In the genomic region with DNA sequence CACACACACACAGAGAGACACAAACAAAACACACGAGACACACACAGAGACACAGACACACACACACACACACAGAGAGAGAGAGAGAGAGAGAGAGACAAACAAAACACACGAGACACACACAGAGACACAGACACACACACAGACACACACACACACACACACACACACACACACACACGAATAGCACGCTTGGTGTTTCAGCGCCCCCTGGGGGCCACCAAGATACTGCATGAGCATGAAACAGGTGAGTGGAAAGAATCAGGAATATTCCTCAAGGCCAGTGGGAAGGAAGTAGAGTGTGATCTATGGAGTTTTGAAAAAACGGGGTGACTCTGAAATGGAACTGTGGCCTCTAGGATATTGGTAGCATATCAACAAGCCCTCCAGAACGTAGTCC, we compare ENCODE assay signal across 9 mouse cellular contexts. TPM values are rescaled to one million over a fixed set of nuclear protein-coding genes. Genes with fewer than 3 reads are reported as not detected.
DNase-seq lines count a peak whose midpoint lies in the region; ATAC-seq and TF ChIP-seq lines count a peak whose summit lies in the region.
"Not testable (repeated sequence)": the region's sequence is repeated elsewhere in the genome, so short reads cannot be mapped to it uniquely, and the experiment has no call there.
"Had no signal": no experiment of that assay in that cellular context is flagged by ENCODE, and none has a peak within 500 bp of the region (broad histone marks: within the 10 kb centered on the region; RNA-seq: fewer than 3 reads in every experiment).

No protein-coding gene starts in this region.

- not testable (repeated sequence) for H3K4me3 ChIP-seq in intestine, postnatal 0 days (ENCODE audit: low read depth, low read length)

- TF ChIP-seq CTCF in intestine, postnatal 0 days (IDR thresholded peaks at IDR 0.05; ENCODE audit: low read depth) = peak; percentile 79

- not testable (repeated sequence) for H3K9me3 ChIP-seq in intestine, postnatal 0 days (ENCODE audit: control insufficient read depth)

- DNase-seq in NIH3T3 (ENCODE audit: low read depth) = peak; percentile 56
- peak; percentile 8 for DNase-seq in cerebellum, adult 11 months
- peak; percentile 5 for DNase-seq in gastrocnemius, adult 18-20 months (ENCODE audit: low spot score)
- DNase-seq in left cerebral cortex, postnatal 25 days (ENCODE audit: low spot score in 2 of 2) = peak; percentile 6 to 12
- peak; percentile 43 to 57 for DNase-seq in lung, postnatal 4 days
- peak; percentile 66 for DNase-seq in right cerebral cortex, postnatal 4 days

- not testable (repeated sequence) for H3K4me2 ChIP-seq in intestine, postnatal 0 days (replicated peaks; ENCODE audit: low read depth)

- not testable (repeated sequence) for H3K27ac ChIP-seq in intestine, postnatal 0 days (ENCODE audit: low read depth, low read length)

- 46% methylated on average over 7 of the region's 7 CpGs for whole genome bisulfite sequencing in intestine, postnatal 0 days

- not testable (repeated sequence) for ATAC-seq in intestine, postnatal 0 days

- H3K36me3 ChIP-seq in intestine, postnatal 0 days (ENCODE audit: control insufficient read depth, insufficient read depth) = not testable (repeated sequence)

- H3K9ac ChIP-seq in intestine, postnatal 0 days (ENCODE audit: low read depth, low read length) = not testable (repeated sequence)

- H3K4me1 ChIP-seq in intestine, postnatal 0 days (replicated peaks; ENCODE audit: control insufficient read depth, insufficient read depth, low read length) = not testable (repeated sequence)

- intact Hi-C loops in left cerebral cortex, postnatal 25 days (cut with DNase I) = not testable (repeated sequence)

- H3K27me3 ChIP-seq in intestine, postnatal 0 days (replicated peaks; ENCODE audit: control insufficient read depth, insufficient read depth, low read length) = not testable (repeated sequence)

RNA-seq across cellular contexts. Expression of gene Gad1, which starts 14.6 kb away (rescaled TPM):
- under 1 TPM in 1 of 2 experiments, not detected in 1; 0.12 TPM for total RNA-seq in gastrocnemius, adult 18-20 months (2021)
- 0.12 TPM in 1 of 2 replicates, not detected in the other for polyA plus RNA-seq in intestine, postnatal 0 days (2015; fragmentation: Nextera tagmentation; extraction: Ambion mirVana)
- total RNA-seq in left cerebral cortex, postnatal 25 days (2021) = 100 to 1,000 TPM; 313 to 395 TPM
- polyA plus RNA-seq: macrophage had no signal

RNA-seq across cellular contexts. Expression of gene Erich2, which starts 29.7 kb away (rescaled TPM):
- not detected for total RNA-seq in gastrocnemius, adult 18-20 months (2021)
- 0.94 and 1.3 TPM in 2 replicates for polyA plus RNA-seq in intestine, postnatal 0 days (2015; fragmentation: Nextera tagmentation; extraction: Ambion mirVana)
- under 1 TPM; 0.21 to 0.50 TPM for total RNA-seq in left cerebral cortex, postnatal 25 days (2021)
- polyA plus RNA-seq: inflammation-experienced regulatory T-cells, adult 6 months; macrophage had no signal

Comparison
In these comparisons a context has a peak if more than half of its experiments do, and no peak if none do; other contexts are left out.
1. DNase-seq: peak in every context shown above with its lines; median percentile 66 in right cerebral cortex, postnatal 4 days; 56 in NIH3T3; 50 in lung, postnatal 4 days; 9 in left cerebral cortex, postnatal 25 days; 8 in cerebellum, adult 11 months; 5 in gastrocnemius, adult 18-20 months.
2. RNA of gene Gad1, which starts 14.6 kb away (total RNA-seq): 313 to 395 TPM in left cerebral cortex, postnatal 25 days; 0.12 TPM in gastrocnemius, adult 18-20 months; every median in the first group is over 100 times any median in the second.